Mouse (Mus musculus) ovary, postnatal 10 days (tissue): Measurements from ENCODE around the gene Slc25a54.

ENCODE experiments used
- DNase-seq: peaks from one replicate; pipeline ENCODE4 v3.0.0; 2022; ENCODE audit warnings: low spot score

Gene Slc25a54

GRCm38 (mm10) chr3:109124091-109124490, 43.8 kb downstream of the Slc25a54 start:
- no peak for DNase-seq

- DNase-seq = no peak
These were observed 45.3 kb downstream of the Slc25a54 start for GRCm38 (mm10) chr3:109125531-109125930.

- DNase-seq = no peak
These were observed 49.5 kb downstream of the Slc25a54 start for GRCm38 (mm10) chr3:109129768-109130167.

GRCm38 (mm10) chr3:109132966-109133365, 52.7 kb downstream of the Slc25a54 start:
- DNase-seq = no peak

GRCm38 (mm10) chr3:109134036-109134435, 53.8 kb downstream of the Slc25a54 start:
- DNase-seq = no peak

- no peak for DNase-seq
These were observed 55.1 kb downstream of the Slc25a54 start for GRCm38 (mm10) chr3:109135352-109135751.

- no peak for DNase-seq
These were observed 72.3 kb downstream of the Slc25a54 start for GRCm38 (mm10) chr3:109152561-109152960.

- DNase-seq = no peak
These were observed 73.1 kb downstream of the Slc25a54 start for GRCm38 (mm10) chr3:109153410-109153809.

GRCm38 (mm10) chr3:109155926-109156669, 75.8 kb downstream of the Slc25a54 start:
- no peak for DNase-seq

- DNase-seq = no peak
These were observed 77.2 kb downstream of the Slc25a54 start for GRCm38 (mm10) chr3:109157481-109157880.

GRCm38 (mm10) chr3:109164088-109164487, 83.8 kb downstream of the Slc25a54 start:
- no peak for DNase-seq

- no peak for DNase-seq
These were observed 84.4 kb downstream of the Slc25a54 start for GRCm38 (mm10) chr3:109164644-109165043.

- no peak for DNase-seq
These were observed 85.1 kb downstream of the Slc25a54 start for GRCm38 (mm10) chr3:109165214-109165829.
